Mouse (Mus musculus) midbrain, embryonic 15.5 days (tissue): ENCODE measurements at regions not wholly inside any gene's neighbourhood (a gene's known extent, or its start where the extent isn't known, plus 50 kb on each side); places are given as distances from the start of the nearest gene placed in this dataset.

Source experiments
- ATAC-seq: fragments of 200-750 bp; cut with Nextera tagmentation; replicated peaks from 2 replicates; pipeline ENCODE4 v1.8.0; 2017; ENCODE audit warnings: moderate TSS enrichment
- H3K27ac ChIP-seq: fragments of 300-500 bp; sonication (generic); 2 replicates; pipeline ENCODE4 v1.5.1; 2015; ENCODE audit warnings: mild to moderate bottlenecking, inconsistent platforms
- H3K27me3 ChIP-seq: fragments of 300-500 bp; sonication (generic); replicated peaks from 2 replicates; pipeline ENCODE4 v1.6.1; 2015; ENCODE audit warnings: inconsistent platforms
- H3K36me3 ChIP-seq: fragments of 300-500 bp; sonication (generic); replicated peaks from 2 replicates; pipeline ENCODE4 v1.6.1; 2015; ENCODE audit warnings: inconsistent platforms
- H3K4me1 ChIP-seq: fragments of 300-500 bp; sonication (generic); 2 replicates; pipeline ENCODE4 v1.6.1; 2015; ENCODE audit warnings: inconsistent platforms
- H3K4me2 ChIP-seq: fragments of 300-500 bp; sonication (generic); 2 replicates; pipeline ENCODE4 v1.6.1; 2015; ENCODE audit warnings: inconsistent platforms, mild to moderate bottlenecking, moderate library complexity
- H3K4me3 ChIP-seq: fragments of 300-500 bp; sonication (generic); 2 replicates; pipeline ENCODE4 v1.5.1; 2015; ENCODE audit warnings: mild to moderate bottlenecking, inconsistent platforms
- H3K9ac ChIP-seq: fragments of 300-500 bp; sonication (generic); 2 replicates; pipeline ENCODE4 v1.6.1; 2015; ENCODE audit warnings: mild to moderate bottlenecking, inconsistent platforms
- H3K9me3 ChIP-seq: fragments of 300-500 bp; sonication (generic); 2 replicates; pipeline ENCODE4 v1.6.1; 2016; ENCODE audit warnings: inconsistent platforms
- WGBS: fragments of 180-500 bp; shearing (Covaris S2); methylation state at CpG from one replicate; pipeline ENCODE4 v1.1.7; 2015; ENCODE audit warnings: mixed read lengths; 5-methylcytosine and 5-hydroxymethylcytosine counted together

- Histone ChIP-seq H3K36me3 (no peaks in the 10 kb centered on the region), H3K4me3 (no peak overlapping the region), H3K27me3 (no peaks in the 10 kb centered on the region), H3K27ac (0 out of 2 replicates have a peak overlapping the region, but pooled peaks have one; percentile 2), H3K9me3 (no peaks in the 10 kb centered on the region), H3K4me1 (0 out of 2 replicates have a peak, but pooled peaks cover 5% of the 10 kb centered on the region), H3K9ac (no peak overlapping the region), H3K4me2 (no peak overlapping the region)
- ATAC-seq = peak; percentile 87
- 18% methylated on average over 5 of the region's 5 CpGs for WGBS
Observed at GRCm38 (mm10) chr3:123810943-123811499, 120.4 kb upstream of the Ndst3 start.

GRCm38 (mm10) chr3:123828790-123829189 is 138.1 kb upstream of the Ndst3 start:
- H3K4me2 ChIP-seq = no peak overlapping the region
- no peak overlapping the region for H3K4me3 ChIP-seq
- no peaks in the 10 kb centered on the region for H3K36me3 ChIP-seq
- 75% methylated on average over 6 of the region's 6 CpGs for WGBS
- no peak overlapping the region for H3K9ac ChIP-seq
- no peak for ATAC-seq
- no peak overlapping the region for H3K27ac ChIP-seq
- H3K9me3 ChIP-seq = no peaks in the 10 kb centered on the region
- no peaks in the 10 kb centered on the region; the same call in 1 of the 2 replicates for H3K4me1 ChIP-seq
- no peaks in the 10 kb centered on the region for H3K27me3 ChIP-seq

DNA sequence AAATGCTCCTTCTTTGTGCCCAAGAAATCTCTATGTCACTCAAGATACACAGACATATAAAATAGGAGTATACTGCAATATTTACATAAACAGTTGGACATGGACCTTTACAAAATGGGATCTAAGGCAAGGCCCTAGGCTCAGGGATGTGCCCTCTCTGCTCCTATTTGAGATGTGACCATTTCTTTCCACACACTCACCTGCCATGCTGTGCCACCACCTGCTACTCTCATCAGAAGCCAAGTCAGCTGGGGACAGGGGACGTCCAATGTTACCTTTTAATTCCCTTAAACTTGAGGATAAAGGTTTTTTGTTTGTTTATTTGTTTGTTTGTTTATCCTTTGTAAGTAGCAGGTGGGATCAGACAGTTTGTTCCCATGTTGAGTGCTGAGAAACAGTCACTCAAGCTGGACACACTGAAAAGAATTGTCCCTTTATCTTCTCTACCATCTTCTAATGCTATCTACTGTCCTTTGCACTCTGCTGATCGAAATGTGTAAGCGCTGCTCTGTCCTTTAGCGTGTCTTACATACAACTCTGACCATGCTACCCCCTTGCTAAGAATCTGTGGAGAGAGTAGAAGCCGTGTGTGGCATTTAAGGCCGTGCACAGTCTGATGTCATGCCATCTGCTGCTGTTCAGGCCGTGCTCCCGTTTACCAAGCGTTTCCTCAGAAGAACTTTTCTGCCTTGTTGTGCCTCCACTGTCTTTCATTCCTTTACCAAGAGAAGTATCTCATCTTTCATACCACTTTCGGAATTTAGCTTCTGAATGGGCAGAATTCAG is 147.9 kb upstream of the Ndst3 start:
- Histone ChIP-seq H3K4me2 (no peak overlapping the region), H3K9me3 (no peaks in the 10 kb centered on the region), H3K4me3 (no peak overlapping the region), H3K27ac (no peak overlapping the region), H3K36me3 (no peaks in the 10 kb centered on the region), H3K9ac (no peak overlapping the region), H3K4me1 (no peaks in the 10 kb centered on the region), H3K27me3 (no peaks in the 10 kb centered on the region)
- ATAC-seq = no peak
- 88% methylated on average over 10 of the region's 10 CpGs for WGBS

GRCm38 (mm10) chr3:123846554-123846953 is 155.9 kb upstream of the Ndst3 start:
- no peaks in the 10 kb centered on the region for H3K27me3 ChIP-seq
- 94% methylated on average over 1 of the region's 1 CpGs for WGBS
- no peak overlapping the region for H3K27ac ChIP-seq
- H3K4me2 ChIP-seq = no peak overlapping the region
- no peaks in the 10 kb centered on the region for H3K36me3 ChIP-seq
- no peak overlapping the region for H3K9ac ChIP-seq
- no peak overlapping the region for H3K4me3 ChIP-seq
- H3K4me1 ChIP-seq = no peaks in the 10 kb centered on the region
- ATAC-seq = no peak
- H3K9me3 ChIP-seq = no peaks in the 10 kb centered on the region

DNA sequence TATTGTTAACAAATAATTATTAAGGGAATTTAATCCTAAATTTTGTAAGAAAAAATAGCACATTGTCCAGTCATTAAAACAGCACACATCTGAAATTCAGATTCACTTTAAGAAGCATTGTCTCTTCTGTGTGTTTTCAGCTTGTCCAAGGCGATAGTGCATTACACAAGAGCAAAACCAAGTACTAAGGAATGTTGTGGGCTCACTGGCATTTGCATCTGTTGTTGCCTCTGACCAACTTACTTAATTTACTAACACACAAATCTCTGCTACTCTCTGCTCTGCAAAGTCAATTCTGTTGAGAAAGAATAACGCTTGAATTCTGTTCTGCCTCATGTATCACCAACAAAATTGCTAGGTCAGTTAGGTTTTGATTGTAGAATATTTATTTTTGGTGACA is 158.0 kb upstream of the Ndst3 start:
- H3K4me2 ChIP-seq = no peak overlapping the region
- H3K9me3 ChIP-seq = no peaks in the 10 kb centered on the region
- H3K9ac ChIP-seq = no peak overlapping the region
- ATAC-seq = no peak
- H3K27ac ChIP-seq = no peak overlapping the region
- no peaks in the 10 kb centered on the region for H3K36me3 ChIP-seq
- WGBS = 90% methylated on average over 2 of the region's 2 CpGs
- H3K27me3 ChIP-seq = no peaks in the 10 kb centered on the region
- no peaks in the 10 kb centered on the region for H3K4me1 ChIP-seq
- no peak overlapping the region for H3K4me3 ChIP-seq

DNA sequence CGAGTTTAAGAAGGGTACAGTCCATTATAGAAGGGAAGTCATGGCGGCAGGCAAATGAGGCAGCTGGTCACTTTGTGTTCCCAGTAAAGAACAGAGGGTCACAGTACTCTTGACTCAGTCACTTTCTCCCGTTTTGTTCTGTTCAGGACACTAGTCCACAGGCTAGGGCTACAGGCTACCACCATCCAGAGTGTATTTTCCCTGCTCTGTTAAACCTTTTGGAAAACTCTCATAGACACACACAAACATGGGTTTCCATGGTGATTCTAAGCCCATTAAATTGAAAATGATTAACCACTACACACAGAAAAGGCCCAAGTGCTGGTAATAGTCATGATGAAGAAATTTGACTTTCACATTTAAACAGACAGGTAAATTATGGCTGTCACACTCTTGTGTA is 162.2 kb upstream of the Ndst3 start:
- 79% methylated on average over 3 of the region's 3 CpGs for WGBS
- no peak for ATAC-seq
- Histone ChIP-seq H3K4me1 (no peaks in the 10 kb centered on the region), H3K36me3 (no peaks in the 10 kb centered on the region), H3K9ac (no peak overlapping the region), H3K9me3 (no peaks in the 10 kb centered on the region), H3K27me3 (no peaks in the 10 kb centered on the region), H3K4me3 (no peak overlapping the region), H3K27ac (no peak overlapping the region), H3K4me2 (no peak overlapping the region)

DNA sequence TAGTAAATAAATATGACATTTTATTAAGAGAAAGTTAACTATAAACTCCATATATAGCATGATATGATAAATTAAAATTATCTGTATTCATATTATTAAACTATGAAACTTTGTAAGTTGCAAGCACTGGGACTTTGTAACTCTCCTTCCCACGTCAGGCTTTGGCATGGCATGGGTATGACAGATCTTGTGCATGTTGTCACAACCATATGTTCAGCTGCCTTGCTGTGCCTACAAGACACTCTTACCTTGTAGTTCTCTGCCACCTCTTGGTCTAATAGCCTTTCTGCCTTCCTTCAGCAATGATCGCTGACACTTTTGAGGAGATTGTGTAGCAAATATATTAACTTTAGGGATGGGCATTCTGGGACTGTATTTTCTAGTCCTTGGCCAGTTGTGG is 183.1 kb upstream of the Ndst3 start:
- no peaks in the 10 kb centered on the region for H3K4me1 ChIP-seq
- ATAC-seq = no peak
- H3K36me3 ChIP-seq = no peaks in the 10 kb centered on the region
- no peak overlapping the region for H3K27ac ChIP-seq
- H3K4me2 ChIP-seq = no peak overlapping the region
- no peaks in the 10 kb centered on the region for H3K9me3 ChIP-seq
- no peaks in the 10 kb centered on the region for H3K27me3 ChIP-seq
- WGBS = 90% methylated on average over 2 of the region's 2 CpGs
- H3K4me3 ChIP-seq = no peak overlapping the region
- no peak overlapping the region for H3K9ac ChIP-seq

DNA sequence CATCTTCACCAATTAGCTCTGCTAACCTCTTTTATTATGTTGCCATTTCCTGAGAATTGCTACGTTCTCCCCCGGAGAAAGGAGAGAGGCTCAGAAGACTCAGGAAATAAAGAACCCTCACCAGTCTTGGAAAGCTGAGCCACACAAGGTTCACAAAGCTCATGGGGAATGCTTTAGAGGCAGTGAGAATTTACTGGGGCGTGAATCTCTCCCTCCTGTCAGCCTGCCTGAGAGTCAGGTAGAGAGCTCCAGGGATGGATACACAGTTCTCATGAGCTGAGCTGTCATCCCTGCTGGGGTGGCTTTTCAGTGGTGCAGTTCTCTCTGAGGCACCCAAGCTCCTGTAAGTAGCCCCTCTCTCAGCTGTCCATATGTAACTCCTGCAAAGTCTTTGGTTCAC is 203.0 kb upstream of the Ndst3 start:
- Histone ChIP-seq H3K4me2 (no peak overlapping the region), H3K9ac (no peak overlapping the region), H3K4me3 (no peak overlapping the region), H3K27me3 (no peaks in the 10 kb centered on the region), H3K36me3 (no peaks in the 10 kb centered on the region), H3K27ac (no peak overlapping the region), H3K4me1 (peaks cover 5% of the 10 kb centered on the region; the same call in 1 of the 2 replicates), H3K9me3 (no peaks in the 10 kb centered on the region)
- WGBS = 8% methylated on average over 3 of the region's 3 CpGs
- no peak for ATAC-seq

GRCm38 (mm10) chr3:123905928-123906721 is 215.5 kb upstream of the Ndst3 start:
- Histone ChIP-seq H3K4me1 (0 out of 2 replicates have a peak, but pooled peaks cover 7% of the 10 kb centered on the region), H3K9me3 (no peaks in the 10 kb centered on the region), H3K4me3 (no peak overlapping the region), H3K36me3 (no peaks in the 10 kb centered on the region), H3K27me3 (no peaks in the 10 kb centered on the region), H3K9ac (no peak overlapping the region), H3K27ac (peak overlapping the region; percentile 43; the same call in 1 of the 2 replicates), H3K4me2 (0 out of 2 replicates have a peak overlapping the region, but pooled peaks have one; percentile 12)
- 15% methylated on average over 9 of the region's 9 CpGs for WGBS
- peak; percentile 72 for ATAC-seq

GRCm38 (mm10) chr3:123918140-123918539 is 227.5 kb upstream of the Ndst3 start:
- ATAC-seq = no peak

GRCm38 (mm10) chr3:123952121-123952520 is 261.5 kb upstream of the Ndst3 start:
- Histone ChIP-seq H3K9ac (no peak overlapping the region), H3K27ac (no peak overlapping the region), H3K9me3 (no peaks in the 10 kb centered on the region), H3K4me3 (no peak overlapping the region), H3K27me3 (no peaks in the 10 kb centered on the region), H3K36me3 (no peaks in the 10 kb centered on the region), H3K4me1 (no peaks in the 10 kb centered on the region), H3K4me2 (no peak overlapping the region)
- WGBS = 81% methylated on average over 6 of the region's 6 CpGs
- no peak for ATAC-seq

More at GRCm38 (mm10) chr3:123918140-123918539, 227.5 kb upstream of the Ndst3 start:
- H3K9me3 ChIP-seq = no peaks in the 10 kb centered on the region
- no peak overlapping the region for H3K4me3 ChIP-seq
- H3K9ac ChIP-seq = no peak overlapping the region
- WGBS = 64% methylated on average over 3 of the region's 3 CpGs
- H3K4me2 ChIP-seq = no peak overlapping the region
- no peaks in the 10 kb centered on the region for H3K4me1 ChIP-seq
- H3K27ac ChIP-seq = no peak overlapping the region
- no peaks in the 10 kb centered on the region for H3K27me3 ChIP-seq
- no peaks in the 10 kb centered on the region for H3K36me3 ChIP-seq

- 90% methylated on average over 3 of the region's 3 CpGs for WGBS
- H3K9ac ChIP-seq = no peak overlapping the region
- no peaks in the 10 kb centered on the region for H3K36me3 ChIP-seq
- no peaks in the 10 kb centered on the region for H3K4me1 ChIP-seq
- no peak overlapping the region for H3K4me2 ChIP-seq
- H3K27ac ChIP-seq = no peak overlapping the region
- ATAC-seq = no peak
- H3K4me3 ChIP-seq = no peak overlapping the region
- H3K27me3 ChIP-seq = no peaks in the 10 kb centered on the region
- H3K9me3 ChIP-seq = no peaks in the 10 kb centered on the region
Observed at GRCm38 (mm10) chr3:123967373-123967772, 276.7 kb upstream of the Ndst3 start.
